Mouse (Mus musculus) ovary, postnatal 36 days (tissue): ENCODE results near the gene E330014E10Rik.
"Not testable (repeated sequence)": the region's sequence is repeated elsewhere in the genome, so short reads cannot be mapped to it uniquely, and the experiment has no call there.

ENCODE experiments used
- DNase-seq: peaks from one replicate; pipeline ENCODE4 v3.0.0; 2022; ENCODE audit warnings: low spot score, mixed read lengths

The E330014E10Rik gene

GRCm38 (mm10) chr5:95775690-95776089 lies at the start of gene E330014E10Rik:
TSS of gene E330014E10Rik (plus strand) at chr5:95775990.
- DNase-seq: not testable (repeated sequence)

GRCm38 (mm10) chr5:95736073-95736472 lies 39.7 kb upstream of the E330014E10Rik start, which contains the start of gene Gm7978:
TSS of gene Gm7978 (minus strand) at chr5:95736173.
- not testable (repeated sequence) for DNase-seq

GRCm38 (mm10) chr5:95741714-95742113 lies 34.1 kb upstream of the E330014E10Rik start, which contains the start of gene Gm7982:
TSS of gene Gm7982 (plus strand) at chr5:95742014.
- DNase-seq: not testable (repeated sequence)

- not testable (repeated sequence) for DNase-seq
These were observed 35.1 kb downstream of the E330014E10Rik start for GRCm38 (mm10) chr5:95810841-95811240.

GRCm38 (mm10) chr5:95836580-95836979 lies 60.8 kb downstream of the E330014E10Rik start:
- no peak for DNase-seq

- no peak for DNase-seq
These were observed 78.2 kb downstream of the E330014E10Rik start for GRCm38 (mm10) chr5:95854030-95854429.
